Mouse (Mus musculus): ENCODE results near the gene Dolpp1.
A peak's percentile ranks its signal among the peaks of the same experiment; 100 is the strongest.

DNA sequence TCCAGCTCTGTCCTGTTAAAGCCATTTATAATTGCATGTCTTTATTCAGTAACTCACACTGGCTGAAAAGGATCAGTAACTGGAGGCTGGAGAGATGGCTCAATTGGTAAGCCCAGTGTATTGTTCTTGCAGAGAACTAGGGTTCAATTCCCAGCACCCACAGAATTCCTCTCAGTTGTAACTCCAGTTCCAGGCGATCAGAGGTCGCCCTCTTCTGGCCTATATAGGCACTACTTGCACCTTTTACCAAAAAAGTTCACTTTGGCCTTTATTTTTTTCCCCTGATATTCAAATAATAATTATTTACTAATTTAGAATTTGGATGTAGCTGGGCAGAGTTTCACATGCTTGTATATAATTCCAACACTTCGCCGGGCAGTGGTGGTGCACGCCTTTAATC lies 29.2 kb upstream of the Dolpp1 start:
- no peak for TF ChIP-seq CHD2 (IDR thresholded peaks at IDR 0.05; ENCODE audit: low read depth, low read length)
- peak; percentile 37; the same call in 1 of the 2 replicates for TF ChIP-seq ZNF384 (IDR thresholded peaks at IDR 0.05; ENCODE audit: low read depth, low read length)
- no peak for TF ChIP-seq ZC3H11A (IDR thresholded peaks at IDR 0.05; ENCODE audit: borderline replicate concordance, low read depth, low read length)
